Mouse (Mus musculus) activated CD4-positive, CD25-positive, alpha-beta regulatory T cell, adult 4 months (primary cell): ENCODE results near the gene Klf9. TPM values are rescaled to one million over a fixed set of nuclear protein-coding genes. Genes with fewer than 3 reads are reported as not detected.

Source experiments
- ATAC-seq: one replicate; pipeline ENCODE4 v1.8.0; 2017
- polyA plus RNA-seq, 2 experiments: library from polyadenylated mRNA; unstranded; fragments of 100-300 nt; shearing (Covaris generic); gene quantifications; one replicate each; pipeline ENCODE4 v1.2.1; 2017

Klf9 gene
- polyA plus RNA-seq, 2 experiments from 2014 or later, result 1.7 to 2.8 TPM

DNA sequence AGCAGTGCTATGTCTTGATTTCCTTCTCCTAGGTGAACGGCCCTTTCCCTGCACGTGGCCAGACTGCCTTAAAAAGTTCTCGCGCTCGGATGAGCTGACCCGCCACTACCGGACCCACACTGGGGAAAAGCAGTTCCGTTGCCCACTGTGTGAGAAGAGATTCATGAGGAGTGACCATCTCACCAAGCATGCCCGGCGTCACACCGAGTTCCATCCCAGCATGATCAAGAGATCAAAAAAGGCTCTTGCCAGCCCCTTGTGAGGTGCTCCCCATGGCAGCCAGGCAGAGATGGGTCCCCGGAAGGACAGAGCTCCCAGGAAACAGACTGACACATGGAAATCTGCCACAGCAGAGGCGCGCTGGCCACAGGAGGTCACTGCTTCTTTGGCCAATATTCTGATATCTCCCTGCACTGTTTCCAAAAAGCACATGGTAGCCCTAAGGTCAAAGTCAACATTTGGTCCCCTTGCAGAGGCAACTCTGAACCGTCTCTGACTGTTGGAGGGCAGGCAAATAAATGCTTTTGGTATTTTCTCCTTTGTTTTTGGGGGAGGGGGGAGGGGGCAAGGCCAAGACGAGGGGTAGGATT lies 23.7 kb downstream of the Klf9 start:
- no peak for ATAC-seq

DNA sequence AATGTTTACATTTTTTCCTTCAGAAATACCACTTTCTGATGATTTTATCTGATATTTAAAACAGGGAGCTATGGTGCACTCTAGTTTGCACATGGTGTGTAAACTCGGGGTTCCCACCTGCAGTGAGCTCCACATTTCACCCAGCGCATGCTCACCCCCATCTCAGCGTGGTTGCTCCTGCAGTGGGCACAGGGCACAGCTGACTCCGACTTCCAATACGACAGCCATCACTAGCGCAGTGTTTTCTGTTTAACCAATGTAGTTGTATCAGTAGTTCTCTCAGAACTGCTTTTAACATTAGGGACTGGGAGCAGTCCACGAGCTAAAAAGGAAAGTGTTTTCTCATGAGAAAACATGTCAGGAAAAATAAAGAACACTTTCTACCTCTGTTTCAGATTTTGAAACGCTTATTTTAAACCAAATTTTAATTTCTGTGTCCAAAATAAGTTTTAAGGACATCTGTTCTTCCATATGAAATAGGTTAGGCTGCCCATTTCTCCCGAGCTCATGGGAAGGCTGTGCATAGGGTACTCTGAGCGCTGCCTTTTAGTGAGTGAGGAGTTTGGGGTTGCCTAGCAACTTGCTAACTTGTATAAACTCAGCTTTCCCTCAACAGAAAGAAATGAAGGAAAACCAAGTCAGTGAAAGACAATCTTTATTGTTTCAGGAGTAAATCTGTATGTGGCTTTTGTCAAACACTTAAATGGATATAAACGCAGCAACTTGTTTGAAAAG lies 25.7 kb downstream of the Klf9 start:
- no peak for ATAC-seq

DNA sequence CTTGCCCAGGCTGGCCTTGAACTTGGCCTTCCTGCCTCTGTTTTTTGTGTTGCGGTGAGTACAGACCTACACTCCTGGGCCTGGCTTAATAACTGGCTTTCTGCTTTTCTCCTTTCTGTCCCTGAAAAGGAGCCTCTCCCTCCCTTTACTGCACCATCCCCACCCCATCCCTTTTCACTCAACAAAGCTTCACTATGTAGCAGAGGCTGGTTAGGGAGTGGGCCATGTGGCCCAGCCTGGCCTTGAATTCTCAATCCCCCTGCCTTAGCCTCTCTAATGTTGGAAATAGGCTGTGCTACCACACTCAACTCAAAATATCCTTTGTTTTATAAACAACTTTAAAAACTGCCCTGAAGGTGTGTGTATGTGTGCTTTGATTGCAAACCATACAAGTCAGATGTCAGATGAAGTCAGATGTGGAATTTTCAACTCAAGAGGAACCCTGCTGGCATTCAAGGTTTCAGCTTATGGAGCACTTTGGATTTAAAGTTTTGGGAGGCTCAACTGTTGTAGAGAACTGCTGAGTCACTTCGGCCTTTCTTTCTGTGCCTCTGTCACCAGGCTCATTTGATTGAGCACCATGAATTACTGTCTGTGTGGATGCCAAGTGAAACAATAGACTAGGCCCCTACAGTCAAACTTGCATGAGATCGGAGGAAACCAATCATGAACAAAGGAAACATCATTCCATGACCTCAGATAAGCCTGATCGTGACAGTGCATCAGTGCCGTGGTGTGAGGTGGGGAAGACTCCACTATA lies 28.1 kb downstream of the Klf9 start:
- no peak for ATAC-seq

DNA sequence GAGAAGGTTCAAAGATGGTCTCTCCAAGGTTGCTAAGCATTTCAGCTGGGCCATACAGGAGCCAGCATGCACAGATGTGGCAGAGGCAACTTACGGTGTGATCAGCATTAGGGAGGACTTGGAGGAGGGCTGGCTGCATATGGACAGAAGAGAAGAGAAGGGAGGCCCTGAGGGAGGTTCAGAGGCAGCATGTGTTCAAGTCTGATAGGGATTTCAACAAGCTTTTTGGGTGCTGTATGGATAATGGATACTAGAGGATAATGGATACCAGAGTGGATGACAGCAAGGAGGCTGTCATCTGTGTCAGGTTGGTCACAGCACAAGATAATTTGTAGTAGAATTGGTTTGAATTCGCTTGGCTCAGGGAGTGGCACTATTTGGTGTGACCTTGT lies 28.6 kb downstream of the Klf9 start:
- no peak for ATAC-seq

DNA sequence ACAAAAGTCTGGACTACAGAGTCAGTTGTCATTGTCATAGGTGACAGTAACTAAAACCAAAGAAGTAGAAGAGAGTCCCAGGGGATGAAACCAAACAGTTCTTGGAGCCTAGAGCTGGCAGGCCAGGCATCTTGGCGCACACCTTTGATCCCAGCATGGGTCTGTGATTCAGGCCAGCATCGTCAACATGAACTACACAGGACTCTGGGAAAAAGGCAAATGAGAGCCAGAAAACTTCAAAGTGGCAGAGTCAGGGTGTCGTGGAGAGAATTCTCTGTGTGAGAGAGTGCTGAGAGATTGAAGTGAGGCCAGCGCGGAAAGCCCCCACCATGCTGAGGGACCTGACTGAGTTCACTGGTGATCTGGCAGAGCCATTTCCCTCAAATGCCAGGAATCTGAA lies 29.4 kb downstream of the Klf9 start:
- ATAC-seq, result no peak

DNA sequence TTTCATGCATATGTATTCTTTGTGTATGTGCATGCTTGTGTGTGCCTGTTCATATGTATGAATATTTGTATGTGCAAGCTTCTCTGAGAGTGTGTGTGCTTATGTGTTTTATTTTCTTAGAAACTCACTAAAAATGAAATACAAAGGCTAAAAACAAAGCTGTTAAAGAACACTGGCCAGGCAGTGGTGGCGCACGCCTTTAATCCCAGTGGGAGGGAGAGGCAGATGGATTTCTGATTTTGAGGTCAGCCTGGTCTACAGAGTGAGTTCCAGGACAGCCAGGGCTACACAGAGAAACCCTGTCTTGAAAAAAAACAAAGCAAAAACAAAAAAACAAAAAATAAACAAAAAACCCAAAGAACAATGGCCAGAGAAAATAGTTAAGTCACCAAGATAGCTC lies 30.1 kb downstream of the Klf9 start:
- no peak for ATAC-seq

DNA sequence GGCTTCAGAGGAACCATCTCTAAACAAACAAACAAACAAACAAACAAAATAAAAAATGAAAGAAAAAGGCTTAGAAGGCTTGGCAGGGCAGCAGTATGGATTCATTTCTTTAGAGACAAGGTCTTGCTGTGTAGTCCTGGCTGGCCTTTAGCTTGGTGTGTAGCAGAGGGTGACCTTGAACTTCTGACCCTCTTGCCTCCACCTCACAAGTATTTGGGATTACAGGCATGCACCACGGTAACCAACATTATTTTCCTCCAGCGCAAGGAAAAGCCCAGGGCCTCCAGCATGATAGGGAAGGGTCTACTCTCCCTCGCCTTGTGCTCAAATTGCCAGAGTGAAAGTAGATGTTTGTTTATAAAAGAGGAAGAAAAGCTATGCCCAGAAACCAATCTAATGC lies 34.1 kb downstream of the Klf9 start:
- ATAC-seq, result no peak

DNA sequence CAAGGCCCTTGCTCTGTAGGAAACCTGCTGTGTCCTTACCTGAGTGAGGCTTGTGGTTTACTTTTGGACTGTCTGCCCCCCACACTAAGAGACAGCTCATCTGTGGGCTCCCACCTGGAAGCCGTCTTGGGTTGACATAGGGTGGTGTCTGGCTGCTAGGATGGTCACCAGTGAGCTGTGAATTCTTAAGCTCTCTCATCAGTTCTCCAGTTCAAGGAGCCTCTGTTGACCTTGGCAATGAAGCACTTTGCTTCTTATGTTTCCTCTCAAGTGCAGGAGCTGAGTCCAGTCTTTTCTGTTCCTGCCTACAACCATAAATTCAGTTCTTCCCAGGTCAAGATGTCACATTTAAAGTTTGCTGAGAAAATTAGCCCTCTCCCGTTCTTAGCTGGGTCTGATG lies 34.5 kb downstream of the Klf9 start:
- ATAC-seq, result no peak

DNA sequence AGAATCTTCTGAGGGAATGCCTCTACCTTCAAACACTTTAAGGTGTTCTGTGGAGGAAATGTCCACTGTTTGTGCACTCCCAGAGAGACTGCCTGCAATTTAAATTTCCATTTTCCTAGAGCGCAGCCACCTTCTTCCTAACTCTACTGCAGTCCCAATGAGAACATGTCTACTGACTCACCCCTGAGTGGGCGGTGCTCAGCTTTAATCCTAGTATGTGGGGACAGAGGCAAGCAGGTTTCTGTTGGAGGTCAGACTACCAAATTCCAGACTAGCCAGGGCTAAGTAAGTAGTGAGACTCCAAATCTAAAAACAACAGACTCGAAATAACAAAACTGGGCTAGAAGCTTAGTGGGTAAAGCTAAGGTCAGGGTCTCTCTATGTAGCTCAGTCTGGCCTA lies 37.5 kb downstream of the Klf9 start:
- ATAC-seq, result no peak

DNA sequence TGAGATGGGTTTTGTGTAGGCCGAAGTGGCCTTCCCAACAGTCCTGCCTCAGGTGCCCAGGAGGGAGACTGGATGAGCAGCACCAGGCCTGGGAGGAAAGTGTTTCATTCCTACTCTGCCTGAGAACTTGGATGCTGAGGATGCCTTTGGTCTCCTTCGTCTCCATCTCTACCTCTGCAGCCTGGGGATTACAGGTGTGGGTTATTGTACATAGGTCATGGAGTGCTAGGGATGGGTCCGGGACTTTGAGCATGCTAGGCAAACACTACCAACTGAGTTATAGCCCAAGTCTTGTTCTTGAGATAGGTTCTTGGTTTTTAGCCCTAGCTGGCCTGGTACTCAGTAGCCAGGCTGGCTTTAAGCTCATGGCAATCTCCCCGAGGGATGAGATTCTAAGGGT lies 42.5 kb downstream of the Klf9 start:
- ATAC-seq, result no peak

DNA sequence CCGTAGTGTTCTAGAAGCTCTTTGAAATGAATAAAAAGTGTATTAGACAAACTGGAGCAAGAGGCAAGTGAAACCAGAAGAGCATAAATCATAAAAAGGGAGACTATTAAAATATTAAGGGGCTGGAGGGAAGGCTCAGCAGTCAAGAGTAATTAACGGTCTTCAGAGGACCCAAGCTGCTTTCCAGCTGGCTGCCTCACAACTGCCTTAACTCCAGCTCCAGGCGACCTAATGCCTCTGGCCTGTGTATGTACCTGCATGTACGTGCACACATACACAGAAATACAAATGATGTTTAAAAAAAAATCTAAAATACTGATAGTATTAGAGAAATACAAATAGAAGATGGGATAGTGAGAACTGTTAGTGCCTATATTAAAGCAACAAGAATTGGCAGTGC lies 43.0 kb downstream of the Klf9 start:
- ATAC-seq, result no peak

DNA sequence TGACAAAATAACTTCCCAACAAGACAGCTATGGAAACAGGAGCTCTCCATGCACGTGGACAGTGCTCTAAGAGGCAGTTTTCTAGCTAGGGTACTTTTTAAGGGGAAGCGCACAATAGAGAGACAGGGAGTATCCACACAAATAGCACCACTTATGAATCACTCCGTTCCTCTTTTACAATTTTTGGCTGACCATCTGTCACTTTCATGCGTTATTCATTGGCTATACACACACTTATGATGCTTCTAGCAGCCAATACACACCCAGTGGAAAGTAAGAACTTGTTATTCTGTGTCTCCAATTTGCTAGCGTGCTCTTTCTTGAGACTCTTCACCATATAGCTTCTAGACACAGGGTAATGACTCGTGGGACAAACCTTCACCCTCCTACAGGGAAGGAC lies 46.7 kb downstream of the Klf9 start:
- no peak for ATAC-seq

DNA sequence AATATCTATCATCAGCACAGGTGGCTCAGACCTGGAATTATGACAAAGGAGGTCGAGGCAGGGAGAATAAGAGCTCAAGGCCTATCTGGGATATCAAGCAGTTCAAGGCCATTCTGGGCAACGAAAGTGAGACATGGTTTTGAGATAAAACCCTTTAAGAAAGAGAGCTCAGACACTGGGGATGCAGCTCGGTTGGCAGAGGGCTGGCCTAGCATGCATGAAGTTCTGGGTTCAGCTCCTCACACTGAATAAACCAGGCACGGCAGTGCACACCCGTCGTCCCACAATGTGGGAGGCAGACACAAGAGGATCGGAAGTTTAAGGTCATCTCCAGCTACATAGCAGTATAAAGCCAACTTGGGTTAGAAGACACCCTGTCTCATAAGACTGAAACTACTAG lies 48.0 kb downstream of the Klf9 start:
- ATAC-seq, result no peak

DNA sequence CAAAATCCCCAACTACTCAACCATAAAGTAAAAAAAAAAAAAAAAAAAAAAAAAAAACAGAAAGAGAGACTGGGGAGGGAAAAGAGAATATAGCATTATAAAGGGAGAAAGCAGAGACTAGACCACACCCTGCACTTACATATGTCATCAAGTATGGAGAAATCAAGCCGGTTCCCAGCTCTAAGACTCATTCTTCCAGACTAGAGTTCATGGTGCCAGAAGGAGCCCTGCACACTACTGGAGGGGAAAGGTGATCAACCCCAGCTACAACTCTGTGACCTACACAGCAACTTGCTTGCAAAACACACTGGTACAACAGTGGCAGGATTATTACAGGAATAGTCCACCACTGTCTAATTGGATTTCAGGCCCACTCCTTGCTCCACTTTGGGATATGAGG lies 48.7 kb downstream of the Klf9 start:
- no peak for ATAC-seq

DNA sequence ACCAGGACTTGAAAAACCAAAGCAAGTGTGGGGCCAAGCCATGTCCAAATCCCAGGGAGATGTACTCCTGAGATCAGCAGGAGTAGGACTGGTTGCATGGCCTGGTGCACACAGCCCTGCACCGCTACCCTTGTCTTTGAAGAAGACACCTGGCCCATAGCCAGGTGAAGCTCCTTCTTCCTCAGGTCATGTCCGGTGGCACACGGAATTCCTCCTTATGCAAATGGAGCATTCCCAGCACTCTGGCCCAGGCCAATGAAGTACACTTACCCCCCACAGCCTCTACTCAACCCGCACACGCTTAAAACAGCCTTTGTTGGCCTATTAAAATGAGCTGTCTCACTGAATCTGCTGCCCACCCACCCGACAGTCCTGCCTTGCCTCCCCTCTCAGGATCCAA lies 50.5 kb downstream of the Klf9 start:
- ATAC-seq, result no peak

DNA sequence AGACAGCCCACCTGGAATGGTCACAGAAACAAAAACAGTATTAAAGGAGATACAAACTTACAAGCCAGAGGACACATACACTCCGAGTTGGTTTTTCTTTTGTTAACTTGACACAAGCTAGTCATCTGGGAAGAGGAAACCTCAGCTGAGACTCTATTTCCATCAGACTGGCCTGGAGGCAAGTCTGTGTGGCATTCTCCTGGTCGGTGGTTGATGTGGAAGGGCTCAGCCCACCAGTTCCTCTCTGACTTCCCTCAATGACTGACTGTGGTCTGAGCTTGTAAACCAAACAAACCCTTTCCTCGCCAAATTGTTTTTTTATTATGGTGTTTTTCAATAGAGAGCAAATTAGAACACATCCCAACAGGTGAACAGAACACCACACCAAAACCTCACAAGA lies 52.0 kb downstream of the Klf9 start:
- ATAC-seq, result no peak

DNA sequence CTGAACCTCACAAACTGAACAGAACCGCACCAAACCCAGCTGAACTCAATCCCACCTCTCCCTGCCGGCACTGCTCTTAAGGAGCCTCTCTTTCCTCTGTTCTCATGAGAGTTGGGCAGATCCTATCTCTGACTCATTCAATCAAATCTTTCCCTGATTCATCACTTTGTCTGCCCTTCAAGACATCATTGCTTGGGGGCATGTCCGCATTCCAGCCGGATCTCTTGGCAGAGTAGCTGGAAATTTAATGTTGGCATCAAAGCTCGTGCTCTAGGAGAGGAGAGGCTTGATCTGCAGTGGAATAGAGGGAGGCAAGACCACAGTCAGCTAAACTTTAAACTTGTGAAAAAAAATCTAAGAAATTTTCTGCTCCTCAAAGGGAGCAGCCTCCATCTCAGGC lies 61.1 kb downstream of the Klf9 start:
- no peak for ATAC-seq

DNA sequence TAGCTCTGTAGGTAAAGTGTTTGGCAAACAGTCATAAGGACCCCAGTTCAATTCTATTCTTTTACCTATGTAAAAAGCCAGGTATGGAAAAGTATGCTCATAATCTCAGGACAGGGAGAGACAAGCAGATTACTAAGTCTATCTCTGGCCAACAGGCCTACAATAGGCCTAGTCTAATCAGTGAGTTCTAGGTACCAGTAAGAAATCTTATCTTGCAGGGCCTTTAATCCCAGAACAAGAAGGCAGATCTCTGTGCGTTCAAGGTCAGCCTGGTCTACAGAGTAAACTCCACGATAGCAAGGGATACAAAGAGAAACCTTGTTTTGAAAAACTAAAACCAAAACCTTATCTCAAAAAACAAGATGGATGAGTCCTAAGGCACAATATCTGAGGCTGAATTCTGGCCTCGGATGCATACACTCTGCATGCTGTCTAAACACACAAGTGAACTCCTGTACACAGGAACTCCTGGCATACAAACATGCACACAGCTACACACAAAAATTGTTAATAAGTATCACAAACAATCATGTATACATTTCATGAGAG lies 62.6 kb downstream of the Klf9 start:
- ATAC-seq, result no peak

DNA sequence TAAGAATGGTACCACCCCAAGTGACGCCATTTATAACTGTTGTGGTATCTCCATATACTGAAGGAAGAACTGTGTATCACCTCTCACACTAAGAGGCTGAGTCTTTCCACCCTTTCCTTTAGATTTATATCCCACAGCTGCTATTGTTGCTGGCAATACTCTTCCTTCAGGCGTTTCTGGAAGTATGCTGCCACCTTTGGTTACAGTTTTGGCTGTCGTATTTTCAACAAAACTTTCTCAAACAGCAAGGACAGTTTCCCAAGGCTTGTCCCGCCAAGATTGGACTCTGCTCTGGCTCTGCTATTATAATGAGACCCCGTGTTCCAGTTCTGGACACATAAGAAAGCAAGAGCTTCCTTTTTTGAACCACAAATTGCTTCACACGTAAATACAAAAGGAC lies 70.3 kb downstream of the Klf9 start:
- ATAC-seq, result no peak

DNA sequence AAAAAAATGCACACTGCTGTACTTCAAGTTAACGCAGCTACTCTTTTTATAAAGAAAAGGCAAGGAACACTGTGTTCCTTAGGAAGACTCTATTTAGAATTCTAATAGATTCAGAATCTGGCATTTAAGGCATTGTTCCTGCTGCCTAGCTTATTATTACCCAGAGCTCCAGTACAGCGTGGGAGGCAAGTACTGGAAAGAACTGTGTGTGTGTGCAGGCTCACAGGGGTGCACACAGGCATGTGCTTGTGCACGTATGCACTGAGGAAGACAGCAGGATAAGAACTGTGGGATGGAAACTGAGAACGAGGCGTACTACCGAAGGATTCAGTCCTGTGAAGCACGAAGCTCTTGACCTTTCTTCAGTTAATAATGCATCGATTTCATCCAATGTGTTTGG lies 73.3 kb downstream of the Klf9 start:
- ATAC-seq, result no peak
